Mouse (Mus musculus): ENCODE data around the gene Odf2l.

DNA sequence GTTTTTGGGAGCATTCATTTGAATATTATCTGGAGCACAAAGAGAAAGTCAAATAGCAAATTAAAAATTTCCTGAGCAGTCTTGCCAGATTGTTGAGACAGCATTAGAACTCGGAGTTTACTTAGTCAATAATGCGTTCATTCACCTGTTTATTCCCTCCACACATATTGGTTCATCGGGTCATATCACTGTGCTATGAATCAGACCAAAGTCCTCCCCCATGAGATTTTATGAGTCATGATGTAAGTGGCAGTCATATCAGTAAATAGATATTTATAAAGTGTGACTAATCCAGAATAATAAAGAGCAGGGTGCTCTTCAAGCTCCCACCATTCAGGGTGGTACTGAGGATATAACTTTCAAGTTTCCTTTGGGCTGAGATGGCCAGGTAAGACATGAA, 46.0 kb upstream of the Odf2l start:
- TF ChIP-seq CTCF (IDR thresholded peaks at IDR 0.05; ENCODE audit: low read depth, low read length): no peak
- TF ChIP-seq POLR2A (IDR thresholded peaks at IDR 0.05; ENCODE audit: extremely low read depth, insufficient read depth, low read length): no peak
